Mouse (Mus musculus): Measurements from ENCODE around the gene Adam4. TPM values are rescaled to one million over a fixed set of nuclear protein-coding genes. Genes with fewer than 3 reads are reported as not detected.
"Not testable (repeated sequence)": the region's sequence is repeated elsewhere in the genome, so short reads cannot be mapped to it uniquely, and the experiment has no call there.

The Adam4 gene
- polyA plus RNA-seq (2015; fragmentation: Nextera tagmentation; extraction: Ambion mirVana): 0.08 and 0.09 TPM in 2 replicates

- TF ChIP-seq CTCF (IDR thresholded peaks at IDR 0.05; ENCODE audit: low read depth) (no peak), EP300 (IDR thresholded peaks at IDR 0.05; ENCODE audit: low read depth) (no peak)
- Histone ChIP-seq H3K27me3 (ENCODE audit: insufficient read depth, low read length) (no peaks in the 10 kb centered on the region), H3K4me2 (ENCODE audit: low read depth, low read length) (no peak within 1 kb of the TSS), H3K9ac (replicated peaks) (no peak within 1 kb of the TSS), H3K36me3 (replicated peaks; ENCODE audit: insufficient read depth, low read length) (no peaks in the 10 kb centered on the region), H3K4me1 (ENCODE audit: insufficient read depth) (no peaks in the 10 kb centered on the region), H3K27ac (ENCODE audit: low read depth) (no peak within 1 kb of the TSS), H3K4me3 (ENCODE audit: low read depth, low read length) (no peak within 1 kb of the TSS), H3K9me3 (ENCODE audit: low read length) (peaks cover 7% of the 10 kb centered on the region; the same call in 1 of the 2 replicates)
- WGBS (ENCODE audit: insufficient replicate concordance): 84% methylated on average over 1 of the region's 1 CpGs
- ATAC-seq (no peak), DNase-seq (no peak)
Observed at GRCm38 (mm10) chr12:81421846-81422245, at the start of gene Adam4. TSS of gene Adam4 (minus strand) at chr12:81421946.

DNA sequence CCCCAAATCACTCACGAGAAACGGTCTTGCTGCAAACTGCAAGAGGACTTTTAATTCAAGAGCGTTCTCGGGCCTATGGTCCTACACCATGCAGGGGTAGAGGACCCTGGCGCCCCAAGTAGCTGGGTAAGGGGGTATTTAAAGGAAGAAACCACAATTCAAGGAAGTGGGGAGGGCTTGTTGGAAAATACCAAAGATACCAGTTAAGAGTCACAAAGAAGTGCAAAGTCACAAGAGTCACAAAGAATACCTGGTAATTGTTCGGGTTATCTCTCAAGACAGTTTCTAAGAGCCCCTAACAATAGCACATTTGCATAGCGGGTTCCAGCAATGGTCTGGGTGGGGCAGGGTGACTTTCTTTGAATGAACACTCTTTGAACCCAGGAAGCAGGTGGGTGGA, 37.3 kb upstream of the Adam4 start:
- not testable (repeated sequence) for H3K36me3 ChIP-seq (replicated peaks; ENCODE audit: insufficient read depth, low read length); ATAC-seq
- WGBS (ENCODE audit: insufficient replicate concordance): 83% methylated on average over 7 of the region's 7 CpGs

DNA sequence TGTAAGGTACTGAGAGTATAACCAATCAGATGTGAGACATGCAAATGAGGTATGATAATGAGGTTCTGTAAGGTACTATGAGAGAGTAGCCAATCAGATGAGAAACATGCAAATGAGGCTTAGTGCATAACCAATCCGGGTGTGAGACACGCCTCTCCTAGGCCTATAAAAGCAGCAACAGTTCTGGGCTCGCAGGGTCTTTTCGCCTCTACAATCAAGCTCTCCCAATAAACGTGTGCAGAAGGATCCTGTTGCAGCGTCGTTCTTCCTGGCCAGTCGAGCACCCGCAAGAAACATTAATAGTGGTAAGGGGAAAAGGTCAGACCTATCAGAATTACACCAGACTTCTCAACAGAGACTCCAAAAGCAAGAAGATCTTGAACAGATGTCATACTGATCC, 17.2 kb upstream of the Adam4 start:
- not testable (repeated sequence) for H3K4me2 ChIP-seq (ENCODE audit: low read depth, low read length); H3K4me1 ChIP-seq (ENCODE audit: insufficient read depth); H3K9me3 ChIP-seq (ENCODE audit: low read length); DNase-seq; H3K36me3 ChIP-seq (replicated peaks; ENCODE audit: insufficient read depth, low read length); H3K9ac ChIP-seq (replicated peaks); H3K27me3 ChIP-seq (ENCODE audit: insufficient read depth, low read length); H3K4me3 ChIP-seq (ENCODE audit: low read depth, low read length); ATAC-seq; H3K27ac ChIP-seq (ENCODE audit: low read depth)
- WGBS (ENCODE audit: insufficient replicate concordance): 87% methylated on average over 9 of the region's 9 CpGs

More for the DNA sequence above, 37.3 kb upstream of the Adam4 start:
- not testable (repeated sequence) for H3K27ac ChIP-seq (ENCODE audit: low read depth); H3K4me2 ChIP-seq (ENCODE audit: low read depth, low read length); H3K27me3 ChIP-seq (ENCODE audit: insufficient read depth, low read length); H3K9ac ChIP-seq (replicated peaks); H3K4me3 ChIP-seq (ENCODE audit: low read depth, low read length); DNase-seq; H3K4me1 ChIP-seq (ENCODE audit: insufficient read depth); H3K9me3 ChIP-seq (ENCODE audit: low read length)

- ATAC-seq: not testable (repeated sequence)
Observed at GRCm38 (mm10) chr12:81434778-81435177, 13.0 kb upstream of the Adam4 start.

DNA sequence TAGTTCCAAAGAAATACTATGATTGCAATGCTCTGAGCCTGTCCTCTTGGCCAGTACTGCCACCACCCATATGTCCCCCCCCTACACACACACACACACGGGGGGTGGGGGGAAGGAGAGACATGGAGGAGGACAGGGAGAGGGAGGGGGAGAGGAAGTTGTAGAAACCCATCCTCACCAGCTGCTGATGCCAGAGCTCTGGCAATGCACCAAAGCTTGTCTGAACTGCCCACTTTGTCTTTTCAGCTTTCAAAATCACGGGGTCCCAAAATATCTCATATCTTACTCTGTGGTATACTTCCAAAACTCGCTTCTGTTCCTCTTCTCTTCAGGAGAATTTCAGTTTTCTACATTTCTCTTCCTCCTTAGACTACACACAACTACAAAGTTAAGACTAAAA, 8.5 kb downstream of the Adam4 start:
- WGBS (ENCODE audit: insufficient replicate concordance): 76% methylated on average over 3 of the region's 3 CpGs
- no peaks in the 10 kb centered on the region for H3K9me3 ChIP-seq (ENCODE audit: low read length)
- DNase-seq (no peak), ATAC-seq (no peak)
- H3K4me3 ChIP-seq (ENCODE audit: low read depth, low read length): no peak overlapping the region
- no peak overlapping the region for H3K9ac ChIP-seq (replicated peaks)
- no peaks in the 10 kb centered on the region for H3K4me1 ChIP-seq (ENCODE audit: insufficient read depth)
- H3K27me3 ChIP-seq (ENCODE audit: insufficient read depth, low read length): no peaks in the 10 kb centered on the region
- H3K36me3 ChIP-seq (replicated peaks; ENCODE audit: insufficient read depth, low read length): no peaks in the 10 kb centered on the region
- H3K4me2 ChIP-seq (ENCODE audit: low read depth, low read length): no peak overlapping the region
- no peak for TF ChIP-seq EP300 (IDR thresholded peaks at IDR 0.05; ENCODE audit: low read depth)
- TF ChIP-seq CTCF (IDR thresholded peaks at IDR 0.05; ENCODE audit: low read depth): no peak
- H3K27ac ChIP-seq (ENCODE audit: low read depth): no peak overlapping the region

More at GRCm38 (mm10) chr12:81434778-81435177, 13.0 kb upstream of the Adam4 start:
- H3K36me3 ChIP-seq (replicated peaks; ENCODE audit: insufficient read depth, low read length); H3K9ac ChIP-seq (replicated peaks); H3K4me1 ChIP-seq (ENCODE audit: insufficient read depth); H3K27me3 ChIP-seq (ENCODE audit: insufficient read depth, low read length); DNase-seq; H3K4me2 ChIP-seq (ENCODE audit: low read depth, low read length); H3K9me3 ChIP-seq (ENCODE audit: low read length); H3K4me3 ChIP-seq (ENCODE audit: low read depth, low read length); H3K27ac ChIP-seq (ENCODE audit: low read depth): not testable (repeated sequence)
- WGBS (ENCODE audit: insufficient replicate concordance): 74% methylated on average over 2 of the region's 2 CpGs

DNA sequence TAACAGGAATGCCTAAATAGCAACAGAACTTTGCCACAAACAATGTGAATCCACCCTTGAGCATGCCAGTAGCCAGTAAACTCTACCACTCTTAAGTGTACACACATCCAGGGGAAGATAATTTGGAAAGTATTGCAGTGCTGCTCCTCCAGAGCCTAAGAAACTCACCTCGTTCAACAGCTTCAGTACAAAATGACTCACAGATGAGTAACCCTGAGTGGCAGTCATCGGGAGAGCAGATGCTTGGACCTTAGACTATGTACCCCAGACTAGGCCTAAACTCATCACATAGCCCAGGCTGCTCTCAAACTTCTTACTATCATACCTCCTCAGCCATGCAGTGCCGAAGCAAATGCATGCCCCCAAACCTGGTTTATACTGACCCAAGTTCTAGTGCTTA, 12.8 kb downstream of the Adam4 start:
- no peak for TF ChIP-seq CTCF (IDR thresholded peaks at IDR 0.05; ENCODE audit: low read depth)
- TF ChIP-seq EP300 (IDR thresholded peaks at IDR 0.05; ENCODE audit: low read depth): no peak

GRCm38 (mm10) chr12:81402187-81402586, 19.6 kb downstream of the Adam4 start:
- ATAC-seq (peak; percentile 44; the same call in 1 of the 2 replicates), DNase-seq (peak; percentile 62)
- WGBS (ENCODE audit: insufficient replicate concordance): 22% methylated on average over 1 of the region's 1 CpGs

More for the DNA sequence above, 12.8 kb downstream of the Adam4 start:
- no peak overlapping the region for H3K4me2 ChIP-seq (ENCODE audit: low read depth, low read length)
- H3K27ac ChIP-seq (ENCODE audit: low read depth): no peak overlapping the region
- H3K9ac ChIP-seq (replicated peaks): no peak overlapping the region
- no peaks in the 10 kb centered on the region for H3K27me3 ChIP-seq (ENCODE audit: insufficient read depth, low read length)
- ATAC-seq (no peak), DNase-seq (no peak)
- H3K9me3 ChIP-seq (ENCODE audit: low read length): no peaks in the 10 kb centered on the region
- H3K36me3 ChIP-seq (replicated peaks; ENCODE audit: insufficient read depth, low read length): no peaks in the 10 kb centered on the region
- H3K4me1 ChIP-seq (ENCODE audit: insufficient read depth): no peaks in the 10 kb centered on the region
- 73% methylated on average over 3 of the region's 3 CpGs for WGBS (ENCODE audit: insufficient replicate concordance)
- H3K4me3 ChIP-seq (ENCODE audit: low read depth, low read length): no peak overlapping the region

GRCm38 (mm10) chr12:81379364-81379763, 42.4 kb downstream of the Adam4 start, which contains the start of gene Gm4787:
TSS of gene Gm4787 (minus strand) at chr12:81379464.
- not testable (repeated sequence) for DNase-seq; H3K4me3 ChIP-seq (ENCODE audit: low read depth, low read length); H3K4me2 ChIP-seq (ENCODE audit: low read depth, low read length); H3K4me1 ChIP-seq (ENCODE audit: insufficient read depth); H3K27ac ChIP-seq (ENCODE audit: low read depth); H3K9ac ChIP-seq (replicated peaks); ATAC-seq; H3K36me3 ChIP-seq (replicated peaks; ENCODE audit: insufficient read depth, low read length); H3K9me3 ChIP-seq (ENCODE audit: low read length); H3K27me3 ChIP-seq (ENCODE audit: insufficient read depth, low read length)
- 90% methylated on average over 1 of the region's 1 CpGs for WGBS (ENCODE audit: insufficient replicate concordance)

More at GRCm38 (mm10) chr12:81402187-81402586, 19.6 kb downstream of the Adam4 start:
- Histone ChIP-seq H3K4me1 (ENCODE audit: insufficient read depth) (no peaks in the 10 kb centered on the region), H3K27me3 (ENCODE audit: insufficient read depth, low read length) (no peaks in the 10 kb centered on the region), H3K4me3 (ENCODE audit: low read depth, low read length) (no peak overlapping the region), H3K27ac (ENCODE audit: low read depth) (no peak overlapping the region), H3K4me2 (ENCODE audit: low read depth, low read length) (no peak overlapping the region), H3K36me3 (replicated peaks; ENCODE audit: insufficient read depth, low read length) (no peaks in the 10 kb centered on the region), H3K9ac (replicated peaks) (no peak overlapping the region), H3K9me3 (ENCODE audit: low read length) (no peaks in the 10 kb centered on the region)
- TF ChIP-seq CTCF (IDR thresholded peaks at IDR 0.05; ENCODE audit: low read depth) (peak; percentile 85), EP300 (IDR thresholded peaks at IDR 0.05; ENCODE audit: low read depth) (no peak)
